Mouse (Mus musculus) C2C12 (cell line): ENCODE data around the gene Tef. TPM values are rescaled to one million over a fixed set of nuclear protein-coding genes. Genes with fewer than 3 reads are reported as not detected.

Source experiments
- H3K27me3 ChIP-seq: one replicate; pipeline ENCODE4 v1.6.1; 2011; ENCODE audit not compliant: control insufficient read depth, insufficient read depth, insufficient read length
- H3K36me3 ChIP-seq: one replicate; pipeline ENCODE4 v1.6.1; 2011; ENCODE audit not compliant: control insufficient read depth, insufficient read depth
- H3K4me3 ChIP-seq: one replicate; pipeline ENCODE4 v1.5.1; 2011; ENCODE audit warnings: mild to moderate bottlenecking, control low read depth; ENCODE audit not compliant: poor library complexity, insufficient read depth, severe bottlenecking
- H3K79me2 ChIP-seq: one replicate; pipeline ENCODE4 v1.6.1; 2011; ENCODE audit not compliant: control insufficient read depth, insufficient read depth
- H3K79me3 ChIP-seq: one replicate; pipeline ENCODE4 v1.6.1; 2011; ENCODE audit warnings: low read depth, control low read depth
- H3ac ChIP-seq: one replicate; pipeline ENCODE3; 2011; ENCODE audit warnings: low read depth; ENCODE audit not compliant: control insufficient read depth, insufficient read length
- CEBPB ChIP-seq: IDR thresholded peaks from one replicate; pipeline ENCODE4 v1.6.1; 2011; ENCODE audit warnings: low read depth, mild to moderate bottlenecking, control low read depth, moderate library complexity
- CTCF ChIP-seq: IDR thresholded peaks from one replicate; pipeline ENCODE4 v1.5.1; 2011; ENCODE audit not compliant: control insufficient read depth, insufficient read depth, insufficient read length
- FOSL1 ChIP-seq: IDR thresholded peaks from one replicate; pipeline ENCODE4 v1.8.0; 2011; ENCODE audit warnings: mild to moderate bottlenecking, low read length; ENCODE audit not compliant: poor library complexity, insufficient read depth, severe bottlenecking
- MAX ChIP-seq: IDR thresholded peaks from one replicate; pipeline ENCODE4 v1.6.1; 2011; ENCODE audit warnings: mild to moderate bottlenecking, control low read depth
- MYOD1 ChIP-seq: IDR thresholded peaks from one replicate; pipeline ENCODE4 v1.6.1; 2011; ENCODE audit warnings: low read depth; ENCODE audit not compliant: control insufficient read depth, insufficient read length
- MYOG ChIP-seq: IDR thresholded peaks from one replicate; pipeline ENCODE4 v1.6.1; 2011; ENCODE audit not compliant: control insufficient read depth, insufficient read length; ENCODE audit errors: extremely low read depth
- USF1 ChIP-seq: IDR thresholded peaks from one replicate; pipeline ENCODE4 v1.6.1; 2011; ENCODE audit warnings: low read depth, mild to moderate bottlenecking, control low read depth, moderate library complexity
- polyA plus RNA-seq: library from polyadenylated mRNA; unstranded; fragments of >200 nt; fragmentation: generic; extraction: Trizol; gene quantifications from one replicate; pipeline ENCODE4 v1.2.1, GENCODE M21; 2012; ENCODE audit warnings: missing spikeins

Gene Tef
- polyA plus RNA-seq, 1 experiment = 32.6 TPM

GRCm38 (mm10) chr15:81859330-81860255 is 57.4 kb downstream of the Tef start:
- Histone ChIP-seq H3K79me3 (peaks cover 31% of the 10 kb centered on the region), H3K36me3 (peaks cover 14% of the 10 kb centered on the region), H3ac (peak overlapping the region; percentile 92), H3K79me2 (peaks cover 45% of the 10 kb centered on the region), H3K27me3 (no peaks in the 10 kb centered on the region), H3K4me3 (peak overlapping the region; percentile 96)
- no peak for TF ChIP-seq CTCF
- no peak for TF ChIP-seq MYOD1
- no peak for TF ChIP-seq CEBPB
- no peak for TF ChIP-seq FOSL1
- TF ChIP-seq USF1 = peak; percentile 79
- TF ChIP-seq MAX = peak; percentile 94
- TF ChIP-seq MYOG = no peak

- peaks cover 19% of the 10 kb centered on the region for H3K36me3 ChIP-seq
- TF ChIP-seq MAX (no peak), CEBPB (no peak), CTCF (no peak), MYOG (no peak), FOSL1 (no peak), USF1 (no peak), MYOD1 (no peak)
- H3K79me3 ChIP-seq = peaks cover 21% of the 10 kb centered on the region
- no peak overlapping the region for H3ac ChIP-seq
- H3K4me3 ChIP-seq = no peak overlapping the region
- peaks cover 35% of the 10 kb centered on the region for H3K79me2 ChIP-seq
- H3K27me3 ChIP-seq = peaks cover 4% of the 10 kb centered on the region
These were observed 58.4 kb downstream of the Tef start for GRCm38 (mm10) chr15:81860471-81861135.

DNA sequence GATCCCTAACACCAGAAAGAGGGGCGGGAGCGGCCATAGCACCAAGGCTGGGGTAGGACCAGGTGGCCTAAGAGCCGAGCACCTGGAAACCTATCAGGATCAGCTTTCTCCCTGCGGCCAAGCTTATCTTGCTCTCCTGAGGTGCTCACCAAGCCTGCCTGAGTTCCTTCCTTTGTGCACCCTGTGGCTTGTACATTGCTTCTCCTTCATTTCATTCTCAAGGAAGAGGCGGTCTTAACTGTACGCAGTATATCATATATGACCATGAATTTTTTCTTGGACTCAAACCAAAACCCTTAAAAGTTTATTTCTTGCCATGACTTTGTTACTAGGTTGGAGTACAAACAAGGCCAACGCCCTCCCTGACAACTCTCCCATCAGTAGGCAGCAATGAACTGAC is 62.0 kb downstream of the Tef start:
- Histone ChIP-seq H3ac (no peak overlapping the region), H3K79me2 (peaks cover 26% of the 10 kb centered on the region), H3K79me3 (peaks cover 17% of the 10 kb centered on the region), H3K36me3 (peaks cover 56% of the 10 kb centered on the region), H3K27me3 (peaks cover 4% of the 10 kb centered on the region), H3K4me3 (no peak overlapping the region)
- no peak for TF ChIP-seq USF1
- TF ChIP-seq MYOG = no peak
- TF ChIP-seq CTCF = no peak
- TF ChIP-seq FOSL1 = no peak
- no peak for TF ChIP-seq MYOD1
- no peak for TF ChIP-seq CEBPB
- no peak for TF ChIP-seq MAX

DNA sequence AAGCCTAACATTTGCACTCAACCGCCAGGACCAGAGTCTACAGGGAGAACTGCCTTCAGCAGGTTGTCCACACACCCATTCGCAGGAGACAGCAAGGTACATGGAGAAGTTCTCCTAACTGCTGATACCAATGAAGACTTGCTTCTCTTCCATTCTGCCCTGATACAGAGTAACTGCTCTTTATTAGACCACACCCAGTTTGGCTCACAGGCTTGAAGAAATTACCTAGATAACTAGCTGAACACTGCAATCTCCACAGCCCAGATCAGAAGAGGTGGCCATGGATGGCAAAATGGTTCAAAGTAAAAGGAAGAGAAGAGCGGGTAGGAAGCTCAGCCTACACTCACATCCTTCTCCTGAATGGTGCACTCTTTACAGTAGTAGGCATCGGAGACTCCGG is 67.8 kb downstream of the Tef start:
- Histone ChIP-seq H3K27me3 (peaks cover 4% of the 10 kb centered on the region), H3K36me3 (peaks cover 60% of the 10 kb centered on the region), H3K4me3 (no peak overlapping the region), H3K79me3 (peaks cover 66% of the 10 kb centered on the region), H3K79me2 (peaks cover 80% of the 10 kb centered on the region), H3ac (no peak overlapping the region)
- TF ChIP-seq USF1 (no peak), MAX (no peak), CTCF (no peak), CEBPB (no peak), FOSL1 (no peak), MYOG (no peak)

DNA sequence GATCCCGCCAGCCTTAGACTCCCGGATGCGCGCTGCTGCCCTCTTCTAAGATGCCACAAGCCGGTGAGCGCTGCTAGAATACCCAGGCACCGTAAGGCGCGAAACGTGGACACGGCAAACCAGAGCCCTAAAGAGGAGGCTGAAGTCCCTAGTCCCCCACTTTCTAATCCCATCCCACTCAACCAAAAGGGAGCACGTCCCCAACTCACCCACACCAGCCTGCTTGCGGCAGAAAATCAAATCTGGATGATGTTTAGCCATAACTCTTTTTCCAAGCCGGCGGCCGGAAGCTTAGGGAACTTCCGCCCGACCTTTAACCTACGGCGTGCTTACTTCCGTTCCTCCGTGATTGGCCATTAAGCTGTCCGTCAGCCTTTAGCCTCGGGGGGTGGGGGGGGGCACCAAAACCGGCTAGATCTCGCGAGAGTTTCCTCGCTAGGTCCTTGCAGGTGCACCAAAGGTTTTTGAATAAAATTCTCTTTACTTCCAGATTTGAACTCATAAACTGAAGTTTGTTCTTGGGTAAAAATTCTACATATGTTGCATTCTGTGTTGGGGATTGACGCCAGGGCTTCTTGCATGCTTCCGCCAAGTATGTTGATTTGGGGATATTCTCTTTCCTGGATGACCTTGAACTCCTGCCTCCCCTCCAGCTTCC is 69.5 kb downstream of the Tef start, which contains the start of gene Phf5a:
TSS of gene Phf5a (minus strand) at position 308 of the 658 bp plus-strand sequence.
- Histone ChIP-seq H3K79me2 (peaks cover 96% of the 10 kb centered on the region), H3ac (peak within 1 kb of the TSS; percentile 81), H3K4me3 (peak within 1 kb of the TSS; percentile 99), H3K27me3 (no peaks in the 10 kb centered on the region), H3K36me3 (peaks cover 42% of the 10 kb centered on the region), H3K79me3 (peaks cover 80% of the 10 kb centered on the region)
- no peak for TF ChIP-seq FOSL1
- peak; percentile 38 for TF ChIP-seq MAX
- peak; percentile 21 for TF ChIP-seq USF1
